Mouse (Mus musculus) kidney, adult 8-10 months (tissue): ENCODE measurements around the gene Lysmd3.

Experiments used
- DNase-seq, 2 experiments: peaks; one replicate each; pipeline ENCODE4 v3.0.0; 2022

Lysmd3 gene

GRCm38 (mm10) chr13:81675333-81675732 lies 17.9 kb downstream of the Lysmd3 start:
- DNase-seq: no peak

- DNase-seq: no peak
These were observed 25.6 kb downstream of the Lysmd3 start for GRCm38 (mm10) chr13:81683107-81683506.

DNA sequence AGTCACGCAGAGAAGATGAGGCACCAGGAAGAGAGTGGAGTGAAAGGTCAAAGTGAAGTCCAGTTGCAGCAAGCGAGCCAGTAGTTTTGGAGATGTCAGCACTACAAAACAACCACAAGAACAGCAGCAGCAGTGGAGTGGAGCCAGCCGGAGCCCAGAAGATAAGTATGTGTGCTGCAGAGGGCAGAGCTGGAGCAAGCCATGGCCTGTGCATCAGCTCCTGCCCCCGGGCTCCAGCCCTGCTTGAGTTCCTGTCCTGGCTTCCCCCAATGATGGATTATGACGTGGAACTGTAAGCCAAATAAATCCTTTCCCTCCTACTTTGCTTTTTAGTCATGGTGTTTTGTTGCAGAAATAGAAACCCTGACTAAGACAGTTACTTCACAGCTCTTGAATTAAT lies 26.8 kb downstream of the Lysmd3 start:
- DNase-seq: no peak

DNA sequence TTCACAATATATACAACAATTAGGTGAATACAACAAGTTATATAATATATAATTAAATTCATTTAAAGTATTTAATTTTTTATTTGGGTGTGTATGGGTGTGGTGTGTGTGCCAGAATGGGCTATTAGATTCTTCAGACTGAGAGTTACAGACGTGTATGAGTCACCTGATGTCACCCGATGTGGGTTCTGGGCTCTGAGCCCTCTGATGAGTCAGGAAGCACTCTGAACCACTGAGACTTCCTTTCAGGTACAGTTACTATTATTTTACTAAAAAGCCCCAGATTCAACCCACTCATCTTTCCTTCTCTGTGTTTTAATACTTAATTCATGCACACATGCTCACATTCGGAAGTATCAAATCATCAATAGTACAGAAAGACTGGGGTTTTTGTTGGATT lies 27.4 kb downstream of the Lysmd3 start:
- no peak for DNase-seq

DNA sequence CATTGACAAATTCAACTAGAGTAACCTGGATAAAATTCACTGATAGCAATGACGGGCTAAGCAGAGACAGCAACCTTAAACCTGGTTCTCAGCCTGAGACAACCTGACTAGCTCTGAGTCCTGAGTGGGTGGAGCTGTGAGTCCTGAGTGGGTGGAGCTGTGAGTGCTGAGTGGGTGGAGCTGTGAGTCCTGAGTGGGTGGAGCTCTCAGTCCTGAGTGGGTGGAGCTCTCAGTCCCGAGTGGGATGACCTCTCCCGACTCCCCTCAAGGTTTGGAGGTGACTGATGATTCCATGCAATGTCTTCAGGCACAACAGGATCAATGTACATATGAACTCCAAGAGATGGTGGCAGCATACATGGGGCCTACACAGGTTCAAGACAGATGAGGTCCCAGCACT lies 32.1 kb downstream of the Lysmd3 start:
- no peak for DNase-seq

DNA sequence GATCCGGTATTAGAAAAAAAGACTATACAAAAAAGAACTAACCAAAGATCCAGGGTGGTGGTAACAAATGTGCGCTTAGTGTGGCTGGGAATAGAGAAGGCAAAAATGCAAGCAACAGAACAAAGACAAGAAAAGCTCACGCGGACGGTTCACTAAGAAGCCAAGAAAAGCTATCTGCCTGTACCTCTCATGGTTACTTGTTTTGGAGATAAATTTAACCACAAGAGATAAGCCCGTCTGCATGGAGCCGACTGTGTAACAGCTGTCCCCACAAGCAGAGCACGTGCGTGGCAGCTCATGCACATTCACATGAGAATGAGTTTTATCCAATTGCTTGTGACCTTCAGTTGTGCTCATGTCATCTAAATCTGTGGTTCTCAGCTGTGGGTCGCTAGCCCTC lies 33.0 kb downstream of the Lysmd3 start:
- DNase-seq: no peak

DNA sequence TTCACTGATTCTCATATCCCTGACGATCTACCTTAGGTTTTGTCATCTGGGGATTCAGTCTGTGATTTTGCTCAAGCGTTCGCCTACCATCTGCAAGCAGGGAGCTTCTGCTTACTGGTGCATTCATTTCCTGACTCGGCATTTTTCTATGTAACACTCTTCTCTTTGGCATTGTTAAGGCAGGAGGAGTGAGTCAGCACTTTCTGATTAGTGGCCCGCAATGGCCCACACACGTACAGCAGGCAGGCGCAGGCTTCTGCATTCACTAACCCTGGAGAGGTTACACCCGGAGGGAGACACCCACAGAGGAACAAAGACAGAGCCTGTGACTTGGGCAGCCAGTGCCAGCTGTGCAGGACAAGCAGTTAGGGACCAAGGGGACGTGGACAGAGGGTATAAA lies 34.1 kb downstream of the Lysmd3 start:
- DNase-seq: no peak

DNA sequence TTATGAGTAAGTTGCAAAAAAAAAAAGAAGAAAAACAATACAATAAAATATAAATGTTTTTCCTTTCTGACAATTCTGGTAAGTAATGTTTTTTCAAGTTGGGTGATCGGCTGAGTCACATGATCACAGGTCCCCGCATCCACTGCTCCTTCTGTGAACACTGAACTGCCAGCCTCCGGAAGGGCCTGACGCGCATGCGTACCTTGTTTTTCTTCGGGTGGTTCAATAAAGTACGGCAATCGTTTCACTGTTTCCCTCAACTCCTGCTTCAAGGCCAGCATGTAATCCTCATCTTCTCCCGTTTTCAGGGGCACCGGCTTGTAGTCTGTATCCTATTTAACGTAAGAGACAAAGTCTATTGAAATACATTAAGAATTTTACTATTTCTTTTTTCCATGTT lies 37.0 kb downstream of the Lysmd3 start:
- DNase-seq: no peak

DNA sequence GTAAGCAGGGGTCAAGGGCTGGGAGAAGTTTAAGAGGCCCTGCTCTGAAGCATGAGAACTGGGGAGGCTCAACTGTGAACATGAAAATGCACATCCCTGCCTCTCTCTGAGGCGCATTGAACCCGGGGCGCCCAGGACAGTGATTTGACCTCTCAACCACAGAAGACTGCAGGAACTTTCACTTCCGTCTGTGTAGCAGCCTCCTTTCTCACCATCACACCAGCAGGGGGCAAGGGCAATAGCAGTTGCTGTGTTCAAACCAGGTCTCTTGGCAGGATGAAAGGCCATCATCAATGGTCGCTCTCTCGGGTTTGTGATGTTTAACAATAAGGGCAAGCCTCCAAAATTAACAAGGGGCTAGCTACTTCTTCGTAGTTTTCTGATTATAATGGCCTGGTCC lies 45.7 kb downstream of the Lysmd3 start:
- DNase-seq: no peak

DNA sequence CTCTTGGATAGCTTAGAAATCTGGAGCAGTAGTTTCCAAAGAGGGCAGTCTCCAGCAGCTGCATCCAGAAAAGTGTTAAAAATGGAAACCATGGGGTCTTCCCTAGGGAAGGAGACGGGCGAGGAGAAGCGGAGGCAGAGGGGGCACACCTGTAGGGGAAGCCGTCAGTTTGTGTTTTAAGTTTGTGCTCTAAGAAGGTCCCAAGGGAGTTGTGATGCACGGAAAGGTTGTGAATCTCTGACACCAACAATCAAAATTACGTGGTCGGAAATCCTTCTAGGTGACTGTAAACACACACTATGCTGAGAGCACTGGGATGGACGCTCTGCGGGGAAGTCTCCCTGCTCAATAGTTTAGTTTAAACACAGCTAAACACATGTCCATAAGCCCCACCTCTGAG lies 46.2 kb downstream of the Lysmd3 start:
- DNase-seq: no peak

DNA sequence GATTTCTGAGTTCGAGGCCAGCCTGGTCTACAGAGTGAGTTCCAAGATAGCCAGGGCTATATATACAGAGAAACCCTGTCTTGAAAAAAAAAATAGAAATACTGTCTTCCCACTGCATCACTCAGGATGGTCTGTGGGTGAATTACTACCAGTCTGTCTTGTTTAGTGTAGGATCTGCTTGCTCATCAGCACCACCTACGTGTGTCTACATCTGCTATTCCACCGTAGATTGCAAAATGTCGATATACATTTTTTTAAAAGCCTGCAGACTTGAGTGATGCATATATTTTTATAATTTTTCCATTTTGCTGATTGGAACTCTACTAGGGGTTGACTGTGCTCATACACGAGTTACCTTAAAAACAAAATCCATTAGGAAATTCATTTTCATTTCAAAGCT lies 48.8 kb downstream of the Lysmd3 start:
- no peak for DNase-seq

DNA sequence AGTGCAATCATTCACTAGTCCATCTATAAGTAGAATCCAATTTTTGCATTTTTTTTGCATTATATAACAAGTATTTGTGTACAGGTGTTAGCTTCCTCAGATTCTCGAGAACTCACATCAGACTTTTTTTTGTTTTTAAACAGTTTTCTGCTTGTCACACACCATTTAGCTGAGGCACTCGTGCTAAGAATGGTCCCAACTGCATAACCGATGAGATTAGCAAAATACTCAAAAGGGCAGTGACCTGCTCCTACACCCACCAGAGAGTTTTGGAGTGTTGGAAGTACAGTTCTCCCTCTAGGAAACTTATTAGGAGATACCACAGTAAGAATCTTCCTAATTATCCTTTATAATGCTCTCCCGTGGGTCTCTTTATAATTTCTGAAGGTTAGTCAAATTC lies 52.3 kb downstream of the Lysmd3 start:
- DNase-seq: no peak

GRCm38 (mm10) chr13:81710266-81710665 lies 52.8 kb downstream of the Lysmd3 start:
- DNase-seq: no peak

- peak; percentile 92 to 95 for DNase-seq
These were observed 53.5 kb downstream of the Lysmd3 start, which contains the start of the genes Polr3g and Mblac2 for GRCm38 (mm10) chr13:81710775-81711545. Gene Polr3g (minus strand): TSS chr13:81711013. Gene Mblac2 (plus strand): TSS chr13:81711341.

DNA sequence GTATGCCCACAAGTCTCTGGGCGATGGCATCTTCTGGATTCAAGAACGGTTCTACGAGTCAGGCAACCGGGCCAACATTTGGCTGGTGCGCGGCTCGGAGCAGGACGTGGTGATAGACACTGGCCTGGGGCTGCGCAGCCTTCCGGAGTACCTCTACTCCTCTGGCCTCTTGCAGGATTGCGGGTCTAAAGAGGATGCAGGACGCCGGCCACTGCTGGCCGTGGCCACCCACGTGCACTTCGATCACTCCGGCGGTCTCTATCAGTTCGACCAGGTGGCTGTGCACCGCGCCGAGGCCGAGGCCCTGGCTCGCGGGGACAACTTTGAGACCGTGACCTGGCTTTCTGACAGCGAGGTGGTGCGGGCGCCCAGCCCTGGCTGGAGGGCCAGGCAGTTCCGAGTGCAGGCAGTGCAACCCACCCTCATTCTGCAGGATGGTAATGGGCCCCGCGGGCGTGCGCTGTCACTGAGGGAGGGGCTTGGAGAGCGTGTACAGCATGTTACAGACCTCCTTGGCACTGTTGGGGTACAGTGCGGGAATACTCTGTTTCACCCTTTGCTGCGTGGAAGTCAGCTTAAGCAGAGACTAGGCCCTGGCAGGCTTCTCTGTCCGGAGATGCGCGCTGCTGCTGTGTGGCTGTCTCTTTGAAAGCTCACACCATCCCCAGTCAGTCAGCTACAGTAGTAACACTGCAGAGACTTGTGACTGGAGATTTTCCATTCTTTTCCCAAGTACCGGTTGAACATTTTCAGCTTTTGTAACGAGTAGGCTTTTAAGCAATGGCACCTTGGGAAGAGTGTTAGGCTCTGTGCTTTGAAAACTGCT lies 54.3 kb downstream of the Lysmd3 start:
- DNase-seq: peak in 1 of 2 experiments; percentile 12

- no peak for DNase-seq
These were observed 56.4 kb downstream of the Lysmd3 start for GRCm38 (mm10) chr13:81713896-81714295.
